Mouse (Mus musculus) heart, embryonic 16.5 days (tissue): ENCODE results near the gene Il23a. TPM values are rescaled to one million over a fixed set of nuclear protein-coding genes. Genes with fewer than 3 reads are reported as not detected.
A peak's percentile ranks its signal among the peaks of the same experiment; 100 is the strongest.
"Not testable (repeated sequence)": the region's sequence is repeated elsewhere in the genome, so short reads cannot be mapped to it uniquely, and the experiment has no call there.

Experiments
- ATAC-seq: fragments of 200-750 bp; cut with Nextera tagmentation; replicated peaks from 2 replicates; pipeline ENCODE4 v1.8.0; 2017; ENCODE audit warnings: moderate number of reproducible peaks; ENCODE audit not compliant: insufficient read depth, low FRiP score; ENCODE audit errors: extremely low read depth
- H3K27ac ChIP-seq: fragments of 300-500 bp; sonication (generic); 2 replicates; pipeline ENCODE4 v1.5.1; 2014; ENCODE audit warnings: mild to moderate bottlenecking, low read length, control low read depth, moderate library complexity
- H3K27me3 ChIP-seq: fragments of 300-500 bp; sonication (generic); 2 replicates; pipeline ENCODE4 v1.6.1; 2014; ENCODE audit warnings: low read length, mixed read lengths; ENCODE audit not compliant: control insufficient read depth, insufficient read depth
- H3K36me3 ChIP-seq: fragments of 300-500 bp; sonication (generic); 2 replicates; pipeline ENCODE4 v1.6.1; 2014; ENCODE audit not compliant: control insufficient read depth, insufficient read depth
- H3K4me1 ChIP-seq: fragments of 300-500 bp; sonication (generic); 2 replicates; pipeline ENCODE4 v1.6.1; 2014; ENCODE audit warnings: low read length, mixed read lengths; ENCODE audit not compliant: control insufficient read depth, insufficient read depth
- H3K4me2 ChIP-seq: fragments of 300-500 bp; sonication (generic); 2 replicates; pipeline ENCODE4 v1.6.1; 2014; ENCODE audit warnings: low read depth, mild to moderate bottlenecking, control low read depth, low read length
- H3K4me3 ChIP-seq: fragments of 300-500 bp; sonication (generic); 2 replicates; pipeline ENCODE4 v1.5.1; 2014; ENCODE audit warnings: mild to moderate bottlenecking, control low read depth, low read length
- H3K9ac ChIP-seq: fragments of 300-500 bp; sonication (generic); 2 replicates; pipeline ENCODE4 v1.6.1; 2014; ENCODE audit warnings: low read length, control low read depth
- H3K9me3 ChIP-seq: fragments of 300-500 bp; sonication (generic); replicated peaks from 2 replicates; pipeline ENCODE4 v1.6.1; 2016; ENCODE audit warnings: low read length; ENCODE audit not compliant: control insufficient read depth
- WGBS: fragments of 180-500 bp; shearing (Covaris S2); extraction: QIAGEN DNeasy Blood & Tissue Kit; methylation state at CpG from one replicate; pipeline ENCODE4 v1.1.7; 2014; 5-methylcytosine and 5-hydroxymethylcytosine counted together
- polyA plus RNA-seq: library from polyadenylated mRNA; unstranded; fragments of >200 nt; fragmentation: Nextera tagmentation; extraction: Ambion mirVana; gene quantifications from 2 replicates; pipeline ENCODE4 v1.2.1, GENCODE M21; 2015

Il23a gene
- polyA plus RNA-seq, 1 experiment from 2014 or later = 6.0 TPM

DNA sequence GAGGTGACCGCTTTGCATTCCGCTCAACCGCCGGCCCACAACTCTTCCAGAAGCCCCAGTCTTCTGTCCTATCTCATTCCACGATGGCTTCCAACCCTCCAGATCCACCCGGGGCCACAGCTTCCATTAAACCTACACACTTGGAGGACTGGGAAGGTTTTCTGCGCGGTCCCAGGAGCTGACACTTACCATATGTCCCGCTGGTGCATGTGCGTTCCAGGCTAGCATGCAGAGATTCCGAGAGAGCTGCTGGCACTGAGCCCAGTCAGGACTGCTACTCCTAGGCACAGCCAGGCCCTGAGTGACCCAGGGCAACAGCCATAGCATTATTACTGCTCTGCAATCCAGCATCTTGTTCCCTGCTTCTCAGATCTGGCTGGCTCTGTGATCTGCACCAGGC lies 930 bp downstream of the Il23a start:
- 0 out of 2 replicates have a peak, but pooled peaks cover 1% of the 10 kb centered on the region for H3K36me3 ChIP-seq
- H3K27ac ChIP-seq = peak overlapping the region; percentile 77
- H3K4me2 ChIP-seq = peak overlapping the region; percentile 41
- H3K4me1 ChIP-seq = peaks cover 22% of the 10 kb centered on the region
- peak overlapping the region; percentile 25 for H3K4me3 ChIP-seq
- 52% methylated on average over 11 of the region's 11 CpGs for WGBS
- peak; percentile 90 for ATAC-seq
- no peaks in the 10 kb centered on the region for H3K27me3 ChIP-seq
- H3K9me3 ChIP-seq = no peaks in the 10 kb centered on the region
- peak overlapping the region; percentile 28 for H3K9ac ChIP-seq

- Histone ChIP-seq H3K4me1 (peaks cover 18% of the 10 kb centered on the region), H3K27ac (peak overlapping the region; percentile 77), H3K36me3 (peaks cover 5% of the 10 kb centered on the region; the same call in 1 of the 2 replicates), H3K9ac (peak overlapping the region; percentile 28), H3K27me3 (no peaks in the 10 kb centered on the region), H3K9me3 (no peaks in the 10 kb centered on the region), H3K4me3 (peak overlapping the region; percentile 25), H3K4me2 (peak overlapping the region; percentile 41)
- ATAC-seq = peak; percentile 30; the same call in 1 of the 2 replicates
- 45% methylated on average over 4 of the region's 4 CpGs for WGBS
These were observed 1.3 kb downstream of the Il23a start for GRCm38 (mm10) chr10:128297221-128297620.

- WGBS = 70% methylated on average over 13 of the region's 13 CpGs
- H3K9ac ChIP-seq = peak overlapping the region; percentile 28
- H3K27ac ChIP-seq = peak overlapping the region; percentile 77; the same call in 1 of the 2 replicates
- peak overlapping the region; percentile 41 for H3K4me2 ChIP-seq
- H3K4me3 ChIP-seq = peak overlapping the region; percentile 25; the same call in 1 of the 2 replicates
- no peaks in the 10 kb centered on the region for H3K27me3 ChIP-seq
- H3K9me3 ChIP-seq = no peaks in the 10 kb centered on the region
- H3K4me1 ChIP-seq = peaks cover 17% of the 10 kb centered on the region
- ATAC-seq = no peak
- H3K36me3 ChIP-seq = peaks cover 8% of the 10 kb centered on the region; the same call in 1 of the 2 replicates
These were observed 2.0 kb downstream of the Il23a start for GRCm38 (mm10) chr10:128296370-128297090.

- H3K9me3 ChIP-seq, ATAC-seq, H3K27ac ChIP-seq, H3K4me2 ChIP-seq, H3K4me3 ChIP-seq, H3K27me3 ChIP-seq, H3K9ac ChIP-seq, H3K4me1 ChIP-seq: not testable (repeated sequence)
- H3K36me3 ChIP-seq = peaks cover 24% of the 10 kb centered on the region
- whole genome bisulfite sequencing = 80% methylated on average over 1 of the region's 1 CpGs
These were observed 8.0 kb downstream of the Il23a start for GRCm38 (mm10) chr10:128290594-128290993.

- Histone ChIP-seq H3K27ac (no peak overlapping the region), H3K27me3 (no peaks in the 10 kb centered on the region), H3K9ac (no peak overlapping the region), H3K4me2 (no peak overlapping the region), H3K4me1 (no peaks in the 10 kb centered on the region), H3K36me3 (peaks cover 50% of the 10 kb centered on the region), H3K4me3 (no peak overlapping the region), H3K9me3 (no peaks in the 10 kb centered on the region)
- 0 out of 2 replicates have a peak, but pooled peaks have one; percentile 18 for ATAC-seq
- WGBS = 62% methylated on average over 31 of the region's 31 CpGs
These were observed 14.7 kb downstream of the Il23a start for GRCm38 (mm10) chr10:128283604-128284579.

GRCm38 (mm10) chr10:128282886-128283450 lies 15.6 kb downstream of the Il23a start:
- Histone ChIP-seq H3K4me2 (no peak overlapping the region), H3K36me3 (peaks cover 52% of the 10 kb centered on the region), H3K4me3 (no peak overlapping the region), H3K9me3 (no peaks in the 10 kb centered on the region), H3K9ac (no peak overlapping the region), H3K27ac (no peak overlapping the region), H3K27me3 (no peaks in the 10 kb centered on the region), H3K4me1 (no peaks in the 10 kb centered on the region)
- no peak for ATAC-seq
- WGBS = 84% methylated on average over 20 of the region's 20 CpGs

- Histone ChIP-seq H3K27me3 (no peaks in the 10 kb centered on the region), H3K9ac (no peak overlapping the region), H3K4me1 (no peaks in the 10 kb centered on the region), H3K36me3 (peaks cover 48% of the 10 kb centered on the region), H3K27ac (no peak overlapping the region), H3K4me2 (no peak overlapping the region), H3K4me3 (no peak overlapping the region), H3K9me3 (no peaks in the 10 kb centered on the region)
- 88% methylated on average over 14 of the region's 14 CpGs for WGBS
- ATAC-seq = no peak
These were observed 16.9 kb downstream of the Il23a start for GRCm38 (mm10) chr10:128281682-128282081.

GRCm38 (mm10) chr10:128280943-128281342 lies 17.6 kb downstream of the Il23a start:
- ATAC-seq = no peak
- H3K9ac ChIP-seq = no peak overlapping the region
- no peaks in the 10 kb centered on the region for H3K4me1 ChIP-seq
- no peak overlapping the region for H3K4me3 ChIP-seq
- no peaks in the 10 kb centered on the region for H3K27me3 ChIP-seq
- peaks cover 43% of the 10 kb centered on the region for H3K36me3 ChIP-seq
- WGBS = 80% methylated on average over 6 of the region's 6 CpGs
- H3K9me3 ChIP-seq = no peaks in the 10 kb centered on the region
- no peak overlapping the region for H3K4me2 ChIP-seq
- H3K27ac ChIP-seq = no peak overlapping the region
